Mouse (Mus musculus): ENCODE measurements around the gene 1700037H04Rik. TPM values are rescaled to one million over a fixed set of nuclear protein-coding genes. Genes with fewer than 3 reads are reported as not detected.

Gene 1700037H04Rik
- polyA plus RNA-seq, 1 experiment from 2014 or later = 98.6 TPM

GRCm38 (mm10) chr2:131141336-131141986 lies 18.4 kb downstream of the 1700037H04Rik start:
- peaks cover 29% of the 10 kb centered on the region for H3K36me3 ChIP-seq
- no peak for ATAC-seq
- WGBS = 89% methylated on average over 8 of the region's 8 CpGs
- H3K4me2 ChIP-seq (replicated peaks) = no peak overlapping the region
- H3K4me1 ChIP-seq (replicated peaks) = peaks cover 11% of the 10 kb centered on the region
- H3K4me3 ChIP-seq (replicated peaks) = no peak overlapping the region
- no peaks in the 10 kb centered on the region for H3K9me3 ChIP-seq
- H3K27me3 ChIP-seq (replicated peaks) = no peaks in the 10 kb centered on the region
- no peak overlapping the region for H3K27ac ChIP-seq
- H3K9ac ChIP-seq = no peak overlapping the region

- H3K9ac ChIP-seq = no peak overlapping the region
- peaks cover 27% of the 10 kb centered on the region for H3K36me3 ChIP-seq
- 0 out of 2 replicates have a peak, but pooled peaks have one; percentile 2 for ATAC-seq
- no peak overlapping the region for H3K4me2 ChIP-seq (replicated peaks)
- H3K4me1 ChIP-seq (replicated peaks) = peaks cover 11% of the 10 kb centered on the region
- H3K4me3 ChIP-seq (replicated peaks) = no peak overlapping the region
- H3K9me3 ChIP-seq = no peaks in the 10 kb centered on the region
- 60% methylated on average over 5 of the region's 5 CpGs for WGBS
- no peaks in the 10 kb centered on the region for H3K27me3 ChIP-seq (replicated peaks)
- 0 out of 2 replicates have a peak overlapping the region, but pooled peaks have one; percentile 22 for H3K27ac ChIP-seq
Measured at GRCm38 (mm10) chr2:131140533-131140905, 19.4 kb downstream of the 1700037H04Rik start.

GRCm38 (mm10) chr2:131139886-131140532 lies 19.9 kb downstream of the 1700037H04Rik start:
- WGBS = 18% methylated on average over 5 of the region's 5 CpGs
- H3K4me1 ChIP-seq (replicated peaks) = peaks cover 11% of the 10 kb centered on the region
- no peaks in the 10 kb centered on the region for H3K27me3 ChIP-seq (replicated peaks)
- H3K9me3 ChIP-seq = no peaks in the 10 kb centered on the region
- ATAC-seq = peak; percentile 21
- no peak overlapping the region for H3K9ac ChIP-seq
- H3K36me3 ChIP-seq = peaks cover 24% of the 10 kb centered on the region
- H3K4me3 ChIP-seq (replicated peaks) = no peak overlapping the region
- 0 out of 2 replicates have a peak overlapping the region, but pooled peaks have one; percentile 17 for H3K4me2 ChIP-seq (replicated peaks)
- peak overlapping the region; percentile 36; the same call in 1 of the 2 replicates for H3K27ac ChIP-seq

- no peak overlapping the region for H3K9ac ChIP-seq
- no peaks in the 10 kb centered on the region for H3K27me3 ChIP-seq (replicated peaks)
- H3K4me3 ChIP-seq (replicated peaks) = no peak overlapping the region
- no peak for ATAC-seq
- no peak overlapping the region for H3K27ac ChIP-seq
- WGBS = 86% methylated on average over 5 of the region's 5 CpGs
- H3K4me2 ChIP-seq (replicated peaks) = no peak overlapping the region
- peaks cover 11% of the 10 kb centered on the region for H3K4me1 ChIP-seq (replicated peaks)
- H3K9me3 ChIP-seq = no peaks in the 10 kb centered on the region
- peaks cover 21% of the 10 kb centered on the region for H3K36me3 ChIP-seq
Measured at GRCm38 (mm10) chr2:131139287-131139686, 20.6 kb downstream of the 1700037H04Rik start.

GRCm38 (mm10) chr2:131138760-131139159 lies 21.1 kb downstream of the 1700037H04Rik start:
- WGBS = 94% methylated on average over 7 of the region's 7 CpGs
- Histone ChIP-seq H3K9me3 (no peaks in the 10 kb centered on the region), H3K9ac (no peak overlapping the region), H3K36me3 (peaks cover 20% of the 10 kb centered on the region), H3K4me1 (replicated peaks) (peaks cover 11% of the 10 kb centered on the region), H3K27me3 (replicated peaks) (no peaks in the 10 kb centered on the region), H3K4me3 (replicated peaks) (no peak overlapping the region), H3K4me2 (replicated peaks) (no peak overlapping the region), H3K27ac (no peak overlapping the region)
- no peak for ATAC-seq

- no peaks in the 10 kb centered on the region for H3K9me3 ChIP-seq
- ATAC-seq = no peak
- H3K4me2 ChIP-seq (replicated peaks) = no peak overlapping the region
- H3K4me3 ChIP-seq (replicated peaks) = no peak overlapping the region
- H3K27me3 ChIP-seq (replicated peaks) = no peaks in the 10 kb centered on the region
- peaks cover 11% of the 10 kb centered on the region for H3K4me1 ChIP-seq (replicated peaks)
- no peak overlapping the region for H3K27ac ChIP-seq
- H3K9ac ChIP-seq = no peak overlapping the region
- 84% methylated on average over 4 of the region's 4 CpGs for WGBS
- H3K36me3 ChIP-seq = peaks cover 15% of the 10 kb centered on the region
Measured at GRCm38 (mm10) chr2:131138296-131138695, 21.6 kb downstream of the 1700037H04Rik start.

GRCm38 (mm10) chr2:131135521-131136139 lies 24.3 kb downstream of the 1700037H04Rik start:
- 63% methylated on average over 11 of the region's 11 CpGs for WGBS
- Histone ChIP-seq H3K27ac (no peak overlapping the region), H3K36me3 (peaks cover 13% of the 10 kb centered on the region; the same call in 1 of the 2 replicates), H3K4me2 (replicated peaks) (no peak overlapping the region), H3K9me3 (no peaks in the 10 kb centered on the region), H3K4me3 (replicated peaks) (no peak overlapping the region), H3K4me1 (replicated peaks) (0 out of 2 replicates have a peak, but pooled peaks cover 6% of the 10 kb centered on the region), H3K27me3 (replicated peaks) (no peaks in the 10 kb centered on the region), H3K9ac (no peak overlapping the region)
- peak; percentile 84 for ATAC-seq

- Histone ChIP-seq H3K9ac (no peak overlapping the region), H3K9me3 (no peaks in the 10 kb centered on the region), H3K4me3 (replicated peaks) (no peak overlapping the region), H3K4me2 (replicated peaks) (no peak overlapping the region), H3K27ac (no peak overlapping the region), H3K4me1 (replicated peaks) (0 out of 2 replicates have a peak, but pooled peaks cover 3% of the 10 kb centered on the region), H3K27me3 (replicated peaks) (no peaks in the 10 kb centered on the region), H3K36me3 (peaks cover 13% of the 10 kb centered on the region; the same call in 1 of the 2 replicates)
- ATAC-seq = no peak
- 88% methylated on average over 8 of the region's 8 CpGs for WGBS
Measured at GRCm38 (mm10) chr2:131134826-131135400, 25.0 kb downstream of the 1700037H04Rik start.

- Histone ChIP-seq H3K4me3 (replicated peaks) (no peak overlapping the region), H3K36me3 (peaks cover 13% of the 10 kb centered on the region; the same call in 1 of the 2 replicates), H3K27me3 (replicated peaks) (no peaks in the 10 kb centered on the region), H3K9me3 (no peaks in the 10 kb centered on the region), H3K27ac (no peak overlapping the region), H3K4me1 (replicated peaks) (0 out of 2 replicates have a peak, but pooled peaks cover 4% of the 10 kb centered on the region), H3K4me2 (replicated peaks) (no peak overlapping the region), H3K9ac (no peak overlapping the region)
- 0 out of 2 replicates have a peak, but pooled peaks have one; percentile 12 for ATAC-seq
- WGBS = 76% methylated on average over 1 of the region's 1 CpGs
Measured at GRCm38 (mm10) chr2:131134381-131134780, 25.5 kb downstream of the 1700037H04Rik start.

- no peak for ATAC-seq
- Histone ChIP-seq H3K36me3 (peaks cover 5% of the 10 kb centered on the region; the same call in 1 of the 2 replicates), H3K9me3 (no peaks in the 10 kb centered on the region), H3K27me3 (replicated peaks) (no peaks in the 10 kb centered on the region), H3K4me1 (replicated peaks) (peaks cover 4% of the 10 kb centered on the region; the same call in 1 of the 2 replicates), H3K27ac (no peak within 1 kb of the TSS), H3K4me3 (replicated peaks) (no peak within 1 kb of the TSS), H3K9ac (no peak within 1 kb of the TSS), H3K4me2 (replicated peaks) (no peak within 1 kb of the TSS)
- WGBS = 84% methylated on average over 9 of the region's 9 CpGs
Measured at GRCm38 (mm10) chr2:131132930-131133547, 26.8 kb downstream of the 1700037H04Rik start, which contains the start of gene Gm11037. Gene Gm11037 (plus strand): TSS chr2:131133497.

GRCm38 (mm10) chr2:131132111-131132888 lies 27.6 kb downstream of the 1700037H04Rik start:
- no peak for ATAC-seq
- Histone ChIP-seq H3K4me2 (replicated peaks) (no peak overlapping the region), H3K27ac (no peak overlapping the region), H3K4me3 (replicated peaks) (no peak overlapping the region), H3K4me1 (replicated peaks) (peaks cover 4% of the 10 kb centered on the region; the same call in 1 of the 2 replicates), H3K9me3 (no peaks in the 10 kb centered on the region), H3K27me3 (replicated peaks) (no peaks in the 10 kb centered on the region), H3K36me3 (peaks cover 5% of the 10 kb centered on the region; the same call in 1 of the 2 replicates), H3K9ac (no peak overlapping the region)
- WGBS = 87% methylated on average over 10 of the region's 10 CpGs
